In genomic region chr13:23433801-23434200, GRCm38 (mm10) we compare ENCODE assay signal across 14 mouse cellular contexts. TPM values are rescaled to one million over a fixed set of nuclear protein-coding genes. Genes with fewer than 3 reads are reported as not detected.
A peak's percentile ranks its signal among the peaks of the same experiment; 100 is the strongest.
DNase-seq lines count a peak whose midpoint lies in the region; ATAC-seq lines count a peak whose summit lies in the region.
"Had no signal": no experiment of that assay in that cellular context is flagged by ENCODE, and none has a peak within 500 bp of the region (broad histone marks: within the 10 kb centered on the region; RNA-seq: fewer than 3 reads in every experiment).

No protein-coding gene starts in this region.

- H3K27ac ChIP-seq in kidney, embryonic 16.5 days (ENCODE audit: low read length): no peak overlapping the region
- no peak overlapping the region for H3K27ac ChIP-seq in embryonic facial prominence, embryonic 13.5 days
- 0 out of 2 replicates have a peak overlapping the region, but pooled peaks have one; percentile 5 for H3K27ac ChIP-seq in liver, embryonic 12.5 days

- no peak for ATAC-seq in kidney, embryonic 16.5 days (ENCODE audit: low FRiP score, low TSS enrichment)
- ATAC-seq in embryonic facial prominence, embryonic 13.5 days (ENCODE audit: insufficient number of reproducible peaks, insufficient read depth, low FRiP score, low TSS enrichment, low read depth): no peak
- no peak for ATAC-seq in liver, embryonic 12.5 days

- DNase-seq in heart, adult 11 months: peak; percentile 40
- no peak for DNase-seq in heart, postnatal 10 days
- DNase-seq in kidney, postnatal 14 days: no peak
- DNase-seq in adrenal gland, adult 8-10 months: no peak
- no peak for DNase-seq in layer of hippocampus, adult 8-10 months (ENCODE audit: low spot score in 2 of 2)
- DNase-seq: B cell, adult 2 months; kidney, postnatal 25 days; right cerebral cortex, adult 18-20 months had no signal

- H3K4me1 ChIP-seq in kidney, embryonic 16.5 days (ENCODE audit: insufficient read depth, low read length): peaks cover 28% of the 10 kb centered on the region
- peaks cover 20% of the 10 kb centered on the region for H3K4me1 ChIP-seq in embryonic facial prominence, embryonic 13.5 days
- H3K4me1 ChIP-seq in liver, embryonic 12.5 days: peaks cover 47% of the 10 kb centered on the region

- H3K9ac ChIP-seq in kidney, embryonic 16.5 days (replicated peaks; ENCODE audit: low read length): no peak overlapping the region
- H3K9ac ChIP-seq in embryonic facial prominence, embryonic 13.5 days: no peak overlapping the region
- peak overlapping the region; percentile 49; the same call in 1 of the 2 replicates for H3K9ac ChIP-seq in liver, embryonic 12.5 days
- H3K9ac ChIP-seq: limb, embryonic 15.5 days had no signal

- WGBS in kidney, embryonic 16.5 days: 62% methylated on average over 5 of the region's 5 CpGs
- 67% methylated on average over 5 of the region's 5 CpGs for whole genome bisulfite sequencing in embryonic facial prominence, embryonic 13.5 days
- WGBS in liver, embryonic 12.5 days (ENCODE audit: insufficient replicate concordance): 59% methylated on average over 5 of the region's 5 CpGs

- H3K4me2 ChIP-seq in kidney, embryonic 16.5 days (replicated peaks; ENCODE audit: low read depth, low read length): peak overlapping the region; percentile 23; the same call in 1 of the 2 replicates
- H3K4me2 ChIP-seq in embryonic facial prominence, embryonic 13.5 days: peak overlapping the region; percentile 72
- peak overlapping the region; percentile 88 for H3K4me2 ChIP-seq in liver, embryonic 12.5 days

- H3K36me3 ChIP-seq in kidney, embryonic 16.5 days (ENCODE audit: insufficient read depth, low read length): no peaks in the 10 kb centered on the region
- H3K36me3 ChIP-seq in embryonic facial prominence, embryonic 13.5 days: no peaks in the 10 kb centered on the region
- no peaks in the 10 kb centered on the region for H3K36me3 ChIP-seq in liver, embryonic 12.5 days
- H3K36me3 ChIP-seq: limb, embryonic 15.5 days had no signal

- no peak overlapping the region for H3K4me3 ChIP-seq in kidney, embryonic 16.5 days (ENCODE audit: low read length)
- peak overlapping the region; percentile 47; the same call in 1 of the 2 replicates for H3K4me3 ChIP-seq in embryonic facial prominence, embryonic 13.5 days
- peak overlapping the region; percentile 17; the same call in 1 of the 2 replicates for H3K4me3 ChIP-seq in liver, embryonic 12.5 days

- H3K9me3 ChIP-seq in kidney, embryonic 16.5 days (ENCODE audit: low read length): no peaks in the 10 kb centered on the region
- no peaks in the 10 kb centered on the region for H3K9me3 ChIP-seq in embryonic facial prominence, embryonic 13.5 days
- no peaks in the 10 kb centered on the region for H3K9me3 ChIP-seq in liver, embryonic 12.5 days (replicated peaks)
- H3K9me3 ChIP-seq: limb, embryonic 15.5 days had no signal

- H3K27me3 ChIP-seq in kidney, embryonic 16.5 days (ENCODE audit: insufficient read depth, low read length): no peaks in the 10 kb centered on the region
- no peaks in the 10 kb centered on the region for H3K27me3 ChIP-seq in embryonic facial prominence, embryonic 13.5 days
- no peaks in the 10 kb centered on the region for H3K27me3 ChIP-seq in liver, embryonic 12.5 days (replicated peaks)
- H3K27me3 ChIP-seq: limb, embryonic 15.5 days had no signal

- intact Hi-C loops in heart, postnatal 10 days (cut with DNase I): loop anchor here (2.0 to 5.0 kb wide), 3 partner anchors 15 to 1722 kb away; partner anchors contain the start of gene Hist1h1c

RNA-seq across cellular contexts. Expression of gene Abt1, which starts 10.1 kb away (rescaled TPM):
- total RNA-seq in heart, postnatal 10 days (2021): 1 to 10 TPM; 5.3 to 5.6 TPM
- 13.7 and 14.6 TPM in 2 replicates for polyA plus RNA-seq in kidney, embryonic 16.5 days (2015; fragmentation: Nextera tagmentation; extraction: Ambion mirVana)
- polyA plus RNA-seq in embryonic facial prominence, embryonic 13.5 days (2015; fragmentation: Nextera tagmentation; extraction: Ambion mirVana): 13.1 and 14.6 TPM in 2 replicates
- polyA plus RNA-seq in liver, embryonic 12.5 days (2016; fragmentation: Nextera tagmentation; extraction: Ambion mirVana): 8.8 and 9.6 TPM in 2 replicates
- total RNA-seq in adrenal gland, adult 8-10 months (2022): 1 to 10 TPM; 6.5 to 7.8 (median 7.1) TPM
- total RNA-seq in layer of hippocampus, adult 8-10 months (2022): 1 to 10 TPM; 8.0 to 9.0 (median 8.7) TPM

RNA-seq across cellular contexts. Expression of gene Btn1a1, which starts 31.9 kb away (rescaled TPM):
- not detected for total RNA-seq in heart, postnatal 10 days (2021)
- 0.08 and 0.11 TPM in 2 replicates for polyA plus RNA-seq in kidney, embryonic 16.5 days (2015; fragmentation: Nextera tagmentation; extraction: Ambion mirVana)
- not detected in 2 replicates for polyA plus RNA-seq in embryonic facial prominence, embryonic 13.5 days (2015; fragmentation: Nextera tagmentation; extraction: Ambion mirVana)
- polyA plus RNA-seq in liver, embryonic 12.5 days (2016; fragmentation: Nextera tagmentation; extraction: Ambion mirVana): 1.9 and 2.5 TPM in 2 replicates
- not detected for total RNA-seq in adrenal gland, adult 8-10 months (2022)
- total RNA-seq in layer of hippocampus, adult 8-10 months (2022): not detected
- total RNA-seq: common myeloid progenitor, adult 5-6 weeks; gastrocnemius, adult 18-20 months had no signal

RNA-seq across cellular contexts. Expression of gene Btn2a2, which starts 54.9 kb away (rescaled TPM):
- total RNA-seq in heart, postnatal 10 days (2021): not detected
- 0.50 and 0.54 TPM in 2 replicates for polyA plus RNA-seq in kidney, embryonic 16.5 days (2015; fragmentation: Nextera tagmentation; extraction: Ambion mirVana)
- 1.5 and 1.7 TPM in 2 replicates for polyA plus RNA-seq in embryonic facial prominence, embryonic 13.5 days (2015; fragmentation: Nextera tagmentation; extraction: Ambion mirVana)
- polyA plus RNA-seq in liver, embryonic 12.5 days (2016; fragmentation: Nextera tagmentation; extraction: Ambion mirVana): 0.07 TPM in 1 of 2 replicates, not detected in the other
- total RNA-seq in adrenal gland, adult 8-10 months (2022): not detected
- 1 to 10 TPM in 2 of 4 experiments, under 1 TPM in 2; 0.80 to 1.9 (median 1.1) TPM for total RNA-seq in layer of hippocampus, adult 8-10 months (2022)
- total RNA-seq: common myeloid progenitor, adult 5-6 weeks; gastrocnemius, adult 18-20 months had no signal

Comparison
In these comparisons a context has a peak if more than half of its experiments do, and no peak if none do; other contexts are left out.
1. H3K4me2 ChIP-seq: peak in every context shown above with its lines; median percentile 88 in liver, embryonic 12.5 days; 72 in embryonic facial prominence, embryonic 13.5 days; 23 in kidney, embryonic 16.5 days.